Mouse (Mus musculus) lung, postnatal 36 days (tissue): ENCODE measurements around the gene Nol4l.
A peak's percentile ranks its signal among the peaks of the same experiment; 100 is the strongest.

Source experiments
- DNase-seq: peaks from one replicate; pipeline ENCODE4 v3.0.0; 2022; ENCODE audit warnings: mixed read lengths

Gene Nol4l

DNA sequence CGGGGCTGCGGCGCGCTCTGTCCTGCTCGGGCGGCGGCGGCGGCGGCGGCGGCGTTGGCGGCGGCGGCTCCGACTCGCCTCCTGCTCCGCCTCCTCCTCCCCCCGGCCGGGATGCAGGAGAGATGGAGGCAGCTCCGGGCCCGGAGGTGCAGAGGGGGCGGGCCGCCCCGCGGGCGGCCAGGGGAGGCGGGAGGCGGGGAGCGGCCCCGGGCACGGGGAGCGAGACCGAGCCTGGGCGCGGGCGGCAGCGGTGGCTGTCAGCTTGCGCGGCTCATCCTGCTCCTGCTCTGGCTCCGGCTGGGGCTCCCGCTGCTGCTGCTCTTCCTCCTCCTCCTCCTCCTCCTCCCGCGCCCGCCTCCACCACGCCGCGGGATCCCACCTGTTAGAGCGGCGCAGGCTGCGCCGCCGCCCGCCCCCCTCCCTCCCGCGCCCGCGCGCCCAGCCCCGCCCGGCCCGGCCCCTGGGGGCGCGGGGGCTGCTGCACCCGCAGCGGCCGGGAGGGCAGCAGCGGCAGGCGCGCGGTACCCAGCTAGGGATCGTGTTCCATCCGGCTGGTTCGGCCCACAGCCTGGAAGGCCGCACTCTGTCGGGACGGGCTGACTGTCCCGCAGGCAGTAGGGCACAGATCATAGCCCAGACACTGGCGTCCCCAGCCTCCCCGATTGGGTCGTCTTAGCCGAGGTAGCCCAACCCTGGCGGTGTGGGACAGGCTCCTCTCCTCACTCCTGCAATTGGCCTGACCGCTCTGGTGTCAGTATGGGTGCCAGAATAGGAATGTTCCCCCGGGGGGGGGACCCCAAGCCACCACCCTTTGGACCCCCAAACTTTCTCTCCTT, at the start of gene Nol4l:
Gene Nol4l (minus strand): TSS at position 41 of the 836 bp plus-strand sequence.
- DNase-seq = peak; percentile 13

DNA sequence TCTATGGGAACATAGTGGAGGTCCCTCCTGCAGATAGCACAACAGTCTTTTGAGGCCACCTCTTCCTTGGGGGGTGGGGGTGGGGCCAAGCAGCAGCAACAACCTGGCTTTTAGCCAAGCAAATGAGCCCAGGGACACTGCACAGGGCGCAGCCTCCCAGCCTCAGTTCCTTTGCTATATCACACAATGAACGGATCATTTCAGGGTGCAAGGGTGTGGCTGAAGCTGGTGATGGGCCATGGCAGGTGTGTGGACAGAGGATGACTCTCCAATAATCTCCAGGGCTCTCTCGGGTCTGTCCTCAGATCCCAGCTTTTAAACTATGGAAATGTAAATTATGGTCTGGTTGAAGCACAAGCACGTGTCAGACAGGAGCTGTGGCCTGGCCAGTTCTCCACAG, 47.4 kb upstream of the Nol4l start:
- no peak for DNase-seq

DNA sequence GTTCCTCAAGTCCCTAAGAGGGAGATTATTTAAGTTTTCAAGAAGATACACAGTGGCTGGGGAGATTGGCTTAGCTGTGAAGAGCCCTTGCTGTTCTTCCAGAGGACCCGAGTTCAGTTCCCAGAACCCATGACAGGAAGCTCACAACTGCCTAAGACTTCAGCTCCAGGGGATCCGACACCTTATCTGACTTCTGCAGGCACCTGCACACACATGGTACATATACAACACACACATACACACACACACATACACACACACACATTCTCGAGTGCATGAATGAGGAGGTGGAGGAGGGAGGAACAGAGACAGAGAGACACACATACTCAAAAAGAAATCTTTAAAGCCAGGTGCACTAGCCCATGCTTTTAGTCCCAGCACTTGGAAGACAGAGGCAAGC, 46.4 kb upstream of the Nol4l start:
- no peak for DNase-seq

DNA sequence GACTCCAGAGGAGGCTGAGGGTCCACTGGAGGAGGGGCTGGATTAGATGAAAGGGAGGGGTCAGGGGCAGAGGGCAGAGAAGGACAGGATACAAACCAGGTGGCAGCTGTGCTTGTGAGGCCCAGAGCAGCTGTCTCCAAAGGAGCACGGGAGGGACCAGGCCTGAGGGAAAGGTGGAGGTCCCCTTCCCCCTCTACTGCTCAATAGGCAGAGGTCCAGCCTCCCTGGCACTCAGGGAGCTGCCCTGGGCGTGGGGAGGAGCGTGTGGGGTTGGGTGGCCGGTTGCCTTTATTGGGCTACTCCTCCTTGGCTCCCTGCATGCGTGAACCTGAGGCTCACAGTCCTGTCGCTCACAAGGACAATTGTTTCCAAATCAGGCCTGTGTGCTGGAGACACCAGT, 45.8 kb upstream of the Nol4l start:
- no peak for DNase-seq

DNA sequence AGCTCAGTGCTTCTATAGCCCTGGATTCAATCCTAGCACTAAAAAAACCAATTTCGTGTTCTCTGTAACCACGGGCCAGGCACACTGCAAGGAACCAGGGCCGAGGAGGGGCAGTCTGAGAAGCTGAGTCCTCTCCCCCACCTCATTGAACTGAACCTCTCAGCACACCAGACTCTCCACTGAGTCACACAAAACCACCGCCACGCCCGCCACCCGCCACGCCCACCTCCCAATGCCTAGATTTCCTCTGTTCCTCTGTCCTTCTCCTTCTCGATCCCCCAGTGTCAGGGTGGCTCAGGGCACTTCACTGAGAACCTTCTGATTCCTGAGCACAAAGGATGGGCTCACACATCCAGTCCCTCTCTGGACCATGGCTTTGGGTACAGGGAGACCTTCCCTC, 43.3 kb upstream of the Nol4l start:
- DNase-seq = peak; percentile 17

DNA sequence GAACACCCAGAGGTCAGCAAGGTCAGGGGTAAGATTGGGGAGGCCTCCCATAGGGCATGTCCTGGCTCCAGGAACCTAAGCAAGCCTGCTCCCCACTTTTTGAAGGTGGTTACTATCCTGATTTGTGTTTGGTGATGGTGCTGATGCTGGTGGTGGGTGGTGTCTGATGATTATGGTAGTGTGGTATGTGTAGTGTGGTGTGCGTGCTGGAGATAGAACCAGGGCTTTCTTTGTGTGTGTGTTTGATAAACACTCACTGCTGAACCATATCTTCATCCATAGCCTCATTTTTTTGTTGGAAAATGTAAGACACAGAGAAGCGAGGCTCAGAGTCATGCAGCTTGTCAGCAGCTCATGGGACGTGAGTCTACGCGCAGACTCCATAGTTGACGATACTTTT, 38.8 kb upstream of the Nol4l start:
- no peak for DNase-seq

DNA sequence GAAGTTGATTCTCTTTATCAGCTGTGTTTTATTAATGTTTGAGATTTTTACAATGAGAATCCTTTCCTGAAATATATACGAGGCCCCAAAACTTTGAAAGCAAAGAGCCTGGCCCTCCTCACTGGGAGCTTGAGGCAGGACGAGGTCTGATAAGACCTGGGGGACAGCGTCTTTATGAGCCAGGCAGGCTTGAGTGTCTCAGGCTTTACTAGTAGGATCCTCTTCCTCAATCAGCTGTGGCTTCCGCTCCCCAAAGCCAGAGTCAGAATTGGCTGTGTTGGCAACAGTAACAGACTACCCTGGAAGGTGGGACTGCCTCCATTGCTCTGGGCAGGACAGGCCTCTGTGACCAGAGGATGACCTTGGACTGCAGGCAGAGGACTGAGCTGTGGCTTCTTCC, 38.2 kb upstream of the Nol4l start:
- DNase-seq = no peak

DNA sequence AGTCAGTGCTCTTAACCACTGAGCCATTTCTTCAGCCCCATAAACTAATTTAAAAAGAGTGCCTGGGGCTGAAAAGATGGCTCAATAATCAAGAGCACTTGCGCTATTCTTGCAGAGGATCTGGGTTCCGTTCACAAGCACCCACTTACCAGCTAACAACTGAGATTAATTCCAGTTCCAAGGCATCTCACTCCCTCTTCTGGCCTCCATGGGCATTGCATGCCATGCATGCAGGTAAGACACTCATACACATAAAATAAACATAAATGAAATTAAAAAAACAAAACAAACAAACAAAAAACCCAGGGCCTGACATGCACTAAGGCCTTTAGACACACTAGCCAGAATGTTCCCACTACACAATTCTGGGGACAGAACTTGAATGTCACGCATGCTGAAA, 34.6 kb upstream of the Nol4l start:
- peak; percentile 37 for DNase-seq

DNA sequence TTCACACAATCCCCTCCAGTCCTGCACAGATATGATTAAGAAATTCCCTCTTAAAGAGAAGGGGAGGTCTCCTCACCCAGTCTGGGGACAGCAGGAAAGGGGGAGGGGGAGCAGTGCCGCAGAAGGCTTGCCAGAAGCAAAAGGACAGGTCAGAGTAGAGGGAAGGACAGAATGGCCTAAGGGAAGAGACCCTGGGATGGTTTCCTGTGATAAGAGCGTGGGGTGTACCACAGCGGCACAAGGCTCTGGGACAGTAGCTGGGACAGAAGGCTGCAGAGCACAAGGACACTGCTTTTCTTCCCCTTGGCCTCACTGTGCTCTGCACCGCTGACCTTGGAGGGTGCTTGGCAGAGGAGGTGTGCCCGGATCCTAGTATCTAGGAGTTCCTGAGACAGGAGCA, 31.8 kb upstream of the Nol4l start:
- no peak for DNase-seq

DNA sequence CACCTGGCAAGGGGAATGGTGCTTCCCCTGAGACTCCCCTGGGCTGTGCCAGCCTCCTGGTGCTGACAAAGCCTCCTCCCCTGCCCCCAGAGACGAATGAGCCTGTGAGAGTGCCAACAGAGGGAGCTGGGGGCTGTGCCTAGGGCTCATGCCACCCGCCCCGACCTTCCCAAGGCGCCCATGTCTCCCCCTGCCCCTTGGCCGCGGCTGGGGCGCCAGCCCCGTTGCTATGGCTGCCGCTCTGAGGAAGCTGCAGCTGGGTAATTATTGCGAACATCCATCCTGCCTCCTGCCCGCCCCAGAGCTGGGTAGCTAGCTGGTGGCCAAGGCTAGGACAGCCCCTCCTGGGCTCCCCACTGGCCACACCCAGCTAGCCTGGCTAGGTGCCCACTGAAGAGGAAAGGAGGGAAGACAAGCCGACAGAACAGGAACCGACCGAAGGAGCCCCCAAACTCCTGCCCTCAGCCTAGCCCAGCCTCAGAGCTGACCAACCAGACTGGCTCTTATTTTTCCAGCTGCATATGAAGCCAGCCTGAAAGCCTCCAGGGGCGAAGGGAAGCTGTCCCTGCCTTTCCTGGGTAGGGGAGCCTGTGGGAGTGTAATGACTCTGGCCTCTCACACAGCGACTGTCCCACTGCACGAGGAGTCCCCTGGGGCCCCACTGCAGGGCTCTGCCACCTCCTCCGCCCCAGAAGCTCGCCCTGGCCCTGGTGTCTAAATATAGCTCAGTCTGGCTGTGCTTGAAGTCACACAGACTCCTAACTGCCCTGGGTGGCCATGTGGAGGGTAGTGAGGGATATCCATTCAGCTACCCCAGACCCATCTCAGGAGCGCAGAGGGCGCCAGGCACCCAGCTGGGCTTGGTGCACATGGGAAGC, 31.1 kb upstream of the Nol4l start:
- DNase-seq = peak; percentile 32

DNA sequence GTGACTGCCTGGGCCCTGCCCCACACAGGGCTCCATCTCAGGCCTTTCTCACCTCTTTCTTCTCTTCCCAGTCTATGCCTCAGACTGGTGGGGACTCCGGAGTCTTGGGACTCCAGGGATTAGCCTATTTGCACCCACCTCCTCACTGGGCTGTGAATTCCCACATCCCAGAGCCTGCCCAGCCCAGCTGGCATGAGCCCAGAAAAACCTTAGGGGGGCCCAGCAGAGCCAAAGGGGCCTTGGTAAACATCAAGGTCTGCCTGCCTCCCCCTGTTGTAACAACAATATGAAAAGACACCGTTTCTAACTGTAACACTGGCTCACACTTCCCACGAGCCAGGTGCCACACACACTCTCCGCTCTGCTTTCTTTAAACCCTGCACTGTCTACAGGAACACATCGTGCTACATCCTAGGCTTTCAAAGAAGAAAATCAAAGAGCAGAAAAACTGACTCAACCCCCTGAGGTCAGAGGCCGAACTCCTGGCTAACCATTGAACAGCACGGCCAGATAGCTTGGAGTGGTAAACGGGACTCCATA, 29.9 kb upstream of the Nol4l start:
- no peak for DNase-seq

DNA sequence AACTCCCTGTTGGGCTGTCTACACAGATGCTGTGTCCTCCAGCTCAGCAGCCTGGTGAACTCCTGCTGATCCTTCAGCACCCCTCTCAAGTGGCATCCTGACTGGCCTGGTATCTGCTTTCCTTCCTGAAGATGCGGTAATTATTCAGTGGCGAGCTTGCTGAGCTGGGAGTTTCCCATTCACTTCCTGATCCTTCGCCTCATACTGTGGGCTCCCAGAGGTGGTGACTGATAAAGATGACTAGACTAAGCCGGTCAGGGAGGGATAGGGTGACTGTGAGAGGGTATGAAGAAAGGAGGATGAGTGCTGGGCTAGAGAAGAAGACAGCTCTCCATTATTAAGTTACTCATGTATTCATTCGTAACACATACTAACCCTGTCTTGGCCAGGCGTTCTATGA, 28.7 kb upstream of the Nol4l start:
- no peak for DNase-seq

DNA sequence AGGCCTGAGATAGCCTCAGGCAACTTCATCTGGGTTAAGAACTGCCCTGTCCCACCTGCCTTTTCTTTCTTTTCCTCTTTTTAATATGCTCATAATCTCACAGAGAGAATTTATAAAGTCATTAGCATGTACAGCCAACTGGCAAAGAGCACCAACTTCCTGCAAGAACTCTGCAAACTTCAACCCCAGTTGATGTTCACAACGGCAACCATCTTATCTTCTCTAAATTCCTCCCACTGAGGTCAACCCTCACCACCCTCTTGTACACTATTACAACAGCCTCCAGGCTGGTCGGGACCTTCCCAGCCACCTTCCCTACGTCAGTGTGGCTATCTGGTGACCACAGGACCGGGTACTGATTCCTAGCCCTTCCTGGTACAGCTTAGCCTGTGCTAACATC, 27.5 kb upstream of the Nol4l start:
- no peak for DNase-seq

DNA sequence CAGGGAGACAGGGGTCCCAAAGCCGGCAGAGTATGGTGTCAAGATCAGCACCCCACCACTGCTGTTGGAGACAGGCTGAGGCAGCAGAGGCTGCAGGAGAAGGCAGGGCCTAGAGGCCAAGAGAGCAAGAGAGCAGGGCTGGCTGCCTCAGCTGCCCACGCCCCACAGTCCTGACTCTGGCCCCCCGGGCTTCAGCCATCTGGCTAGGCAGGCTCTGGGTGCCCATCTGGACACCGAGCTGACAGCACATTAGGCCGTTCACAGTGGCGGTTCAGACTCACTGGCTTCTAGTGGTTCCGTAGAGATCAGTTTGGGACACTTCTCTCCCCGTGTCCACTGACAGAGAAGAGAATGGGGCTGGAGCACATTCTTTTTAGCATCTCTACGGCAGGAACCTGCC, 26.4 kb upstream of the Nol4l start:
- DNase-seq = no peak

DNA sequence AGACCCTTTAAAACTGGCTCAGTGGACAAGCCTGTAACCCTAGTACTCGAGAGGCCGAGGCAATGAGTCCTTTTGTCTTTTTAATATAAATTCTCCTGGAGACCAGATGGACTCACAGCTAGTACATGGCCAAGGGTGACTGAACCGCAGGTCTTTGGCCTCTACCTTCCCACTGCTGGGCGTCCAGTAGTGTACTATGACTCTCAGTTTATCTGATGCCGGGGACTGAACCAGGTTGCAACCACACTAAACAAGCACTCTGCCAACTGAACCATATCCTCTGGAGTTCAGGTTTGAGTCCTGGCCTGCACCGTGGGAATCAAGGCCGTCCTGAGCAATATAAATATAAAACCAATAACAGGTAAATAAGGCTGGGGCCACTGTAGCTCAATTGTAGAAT, 24.8 kb upstream of the Nol4l start:
- DNase-seq = no peak

DNA sequence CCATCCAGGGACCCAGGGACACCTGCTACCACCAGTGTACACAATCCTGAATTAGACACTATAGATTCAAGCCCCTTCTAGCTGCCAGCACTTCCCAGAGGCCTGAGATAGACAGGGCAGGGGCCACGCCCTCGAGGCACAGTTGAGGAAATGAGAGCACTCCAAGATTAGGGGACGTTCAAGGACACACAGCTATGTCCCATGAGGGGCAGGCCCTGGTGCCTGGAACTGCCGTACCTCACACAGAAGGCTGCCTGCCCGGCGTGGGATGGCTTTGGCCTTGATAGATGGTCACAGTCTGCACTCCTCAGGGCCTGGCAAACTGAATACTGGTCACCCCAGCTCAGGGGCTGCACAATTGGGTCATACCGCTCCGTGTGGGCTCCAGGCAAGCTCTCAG, 19.7 kb upstream of the Nol4l start:
- no peak for DNase-seq

DNA sequence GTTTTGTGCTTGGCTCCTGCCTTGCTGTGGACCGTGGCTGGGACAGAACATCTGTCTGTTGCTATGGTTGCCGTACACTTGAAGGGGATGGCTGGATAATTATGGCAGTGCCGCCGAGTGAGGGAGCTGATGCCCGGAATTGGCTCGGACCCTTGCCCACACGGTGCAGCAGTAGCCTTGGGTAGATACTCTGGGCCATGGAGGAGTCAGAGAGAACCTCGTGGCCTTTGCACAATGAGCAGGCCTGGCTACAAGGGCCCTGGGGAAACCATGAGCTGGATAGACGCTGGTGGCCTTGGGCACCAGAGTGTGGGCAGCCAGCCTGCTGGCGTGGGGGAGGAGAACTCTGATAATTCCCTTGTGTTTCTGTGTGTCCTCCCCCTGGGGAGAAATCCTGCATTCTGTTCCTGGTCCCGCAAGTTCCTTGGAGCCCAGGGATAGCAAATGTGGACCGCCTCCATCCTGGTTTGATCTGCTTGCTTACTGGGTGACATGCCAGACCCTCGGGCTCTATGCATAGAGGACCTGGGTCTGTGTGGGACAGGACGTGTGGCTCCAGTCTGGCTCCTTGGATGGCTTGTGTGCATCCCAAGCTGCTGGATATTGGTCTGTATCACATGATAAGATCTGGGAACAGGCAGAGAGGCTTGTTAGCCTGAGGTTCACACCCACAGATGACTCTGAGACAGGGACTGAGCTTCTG, 18.6 kb upstream of the Nol4l start:
- no peak for DNase-seq

DNA sequence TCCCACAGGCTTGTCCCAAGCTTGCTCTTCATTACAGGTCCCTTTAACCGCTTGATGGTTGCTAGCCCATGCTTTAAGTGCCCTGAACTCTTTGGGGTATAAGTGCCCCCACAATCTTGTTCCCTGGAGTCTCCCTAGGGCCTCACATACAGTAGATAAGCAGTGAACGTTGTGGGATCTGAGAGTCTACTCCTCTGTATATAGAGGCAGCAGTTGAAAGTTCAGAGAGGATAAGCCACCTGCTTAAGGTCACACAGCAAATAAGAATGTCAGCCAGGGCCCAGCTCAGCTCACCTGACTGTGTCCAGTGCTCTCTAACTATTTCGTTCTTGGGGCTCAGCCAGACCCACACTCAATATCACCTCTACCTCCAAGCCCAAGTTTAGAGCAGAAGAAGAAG, 17.9 kb upstream of the Nol4l start:
- DNase-seq = no peak

DNA sequence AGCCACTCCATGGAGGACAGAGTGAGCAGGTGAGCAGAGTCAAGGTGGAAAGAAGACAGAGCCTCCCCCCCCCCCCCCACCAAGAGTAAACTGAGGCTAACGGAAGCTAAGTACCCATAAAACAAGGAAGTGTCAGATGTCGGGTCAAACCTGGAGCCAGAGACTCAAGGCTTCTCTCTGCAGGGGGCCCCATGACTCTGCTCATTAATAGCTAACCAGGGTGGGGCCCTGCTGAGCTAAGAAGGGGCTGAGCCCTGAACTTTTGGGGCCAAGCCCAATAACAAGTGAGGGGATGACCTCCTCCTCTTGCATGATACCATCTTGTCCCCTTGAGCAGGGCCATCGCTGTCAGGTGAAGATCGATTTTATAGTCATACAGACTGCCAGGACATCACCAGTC, 17.2 kb upstream of the Nol4l start:
- no peak for DNase-seq

DNA sequence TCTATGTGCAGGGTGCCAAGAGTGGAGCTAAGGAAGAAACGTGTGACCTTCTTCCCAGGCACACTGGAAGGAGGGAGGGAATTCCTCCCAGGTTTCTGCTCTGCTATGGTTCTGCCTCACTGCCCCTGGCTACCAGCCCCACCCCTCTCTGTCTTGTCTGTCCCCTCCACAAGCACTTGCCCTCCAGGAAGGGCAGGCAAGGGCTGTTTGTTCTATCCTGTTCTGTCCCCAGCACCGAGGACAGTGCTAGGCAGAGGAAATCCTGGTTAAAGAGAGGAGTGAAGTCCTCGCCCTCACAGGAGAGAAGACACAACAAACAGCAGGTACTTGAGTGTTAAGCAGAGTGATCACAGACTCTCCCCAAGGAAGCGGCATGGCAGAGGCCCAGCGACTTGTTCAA, 16.7 kb upstream of the Nol4l start:
- DNase-seq = no peak

DNA sequence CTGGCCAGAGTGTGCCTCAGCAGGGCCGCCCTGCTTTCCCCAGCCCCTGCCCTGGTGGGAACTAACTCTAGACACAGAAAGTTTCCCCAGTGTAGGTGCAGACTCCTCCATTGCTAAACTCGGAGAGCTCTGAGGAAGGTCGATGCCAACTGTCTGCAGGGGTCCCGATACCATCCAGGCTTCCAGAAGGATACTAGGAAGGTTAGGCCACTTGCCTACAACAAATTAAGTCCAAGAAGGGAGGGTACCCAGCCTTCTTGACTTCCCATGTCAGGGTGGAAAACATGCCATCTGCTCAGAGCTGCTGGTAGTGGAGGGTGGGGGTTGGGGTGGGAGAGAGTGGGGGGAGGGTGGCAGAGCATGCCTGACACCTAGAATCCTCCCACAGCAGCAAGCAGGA, 15.0 kb upstream of the Nol4l start:
- DNase-seq = no peak

DNA sequence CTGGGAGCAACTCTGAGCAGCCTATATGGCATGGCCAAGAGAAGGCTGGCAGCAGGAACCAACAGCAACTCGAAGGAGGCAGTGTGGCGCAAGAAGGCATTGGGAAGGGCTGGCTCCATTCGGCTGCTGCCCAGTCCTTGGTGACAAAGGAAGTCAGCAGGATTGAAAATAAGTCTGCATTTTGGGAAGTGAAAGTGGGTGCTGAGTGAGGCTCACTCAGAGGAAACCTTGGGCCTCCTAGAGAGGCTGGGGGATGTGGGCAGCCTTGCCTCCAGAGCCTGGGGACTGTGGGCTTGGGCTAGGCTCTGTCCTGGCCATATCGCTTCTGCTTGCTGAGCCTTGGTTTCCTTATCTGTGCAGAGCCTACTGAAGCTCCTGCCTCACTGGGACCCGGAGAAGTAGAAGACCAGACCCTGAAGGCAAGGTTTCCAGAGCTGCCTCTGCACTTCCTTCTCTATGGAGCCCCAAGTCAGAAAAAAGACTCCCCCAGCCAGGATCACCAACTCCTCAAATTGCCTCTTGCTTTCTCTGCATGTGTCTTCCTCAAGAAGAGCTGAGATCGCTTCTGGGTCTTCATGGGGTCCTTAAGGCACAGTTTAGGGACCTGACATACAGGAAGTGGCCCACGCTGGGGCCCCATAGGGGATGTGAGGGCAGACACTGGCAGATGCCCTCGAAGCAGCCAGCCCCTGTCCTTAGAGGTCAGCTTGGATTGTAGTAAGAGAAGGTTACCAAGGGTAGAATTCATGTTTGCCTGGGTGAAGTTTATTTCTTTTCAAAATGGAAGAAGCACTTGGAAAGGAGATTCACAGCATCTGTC, 14.3 kb upstream of the Nol4l start:
- peak; percentile 69 for DNase-seq
